Mouse (Mus musculus) right cerebral cortex, postnatal 25 days (tissue): ENCODE data around the gene Gltp.

Source experiments
- DNase-seq: peaks from one replicate; pipeline ENCODE4 v3.0.0; 2022

The Gltp gene

GRCm38 (mm10) chr5:114702403-114703392 is 11.9 kb upstream of the Gltp start:
- no peak for DNase-seq

DNA sequence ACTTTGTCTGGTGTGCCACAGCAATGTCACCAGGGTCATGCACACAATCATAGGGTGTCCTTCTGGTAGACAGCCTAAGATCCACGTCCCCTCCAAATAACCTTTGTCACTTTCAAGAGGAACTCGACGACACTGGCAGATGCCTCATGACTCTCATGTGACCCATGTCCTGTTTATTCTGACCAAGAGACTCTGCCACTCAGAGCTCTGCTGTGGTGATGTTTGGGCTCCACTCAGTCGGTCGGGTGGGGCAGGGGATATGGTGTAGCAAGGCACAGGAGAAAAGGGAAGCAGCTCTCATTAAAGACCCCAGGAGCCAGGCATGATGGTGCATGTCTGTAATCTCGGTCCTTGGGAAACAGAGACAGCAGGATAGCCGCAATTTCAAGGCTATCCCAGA is 8.2 kb upstream of the Gltp start:
- DNase-seq, result no peak

DNA sequence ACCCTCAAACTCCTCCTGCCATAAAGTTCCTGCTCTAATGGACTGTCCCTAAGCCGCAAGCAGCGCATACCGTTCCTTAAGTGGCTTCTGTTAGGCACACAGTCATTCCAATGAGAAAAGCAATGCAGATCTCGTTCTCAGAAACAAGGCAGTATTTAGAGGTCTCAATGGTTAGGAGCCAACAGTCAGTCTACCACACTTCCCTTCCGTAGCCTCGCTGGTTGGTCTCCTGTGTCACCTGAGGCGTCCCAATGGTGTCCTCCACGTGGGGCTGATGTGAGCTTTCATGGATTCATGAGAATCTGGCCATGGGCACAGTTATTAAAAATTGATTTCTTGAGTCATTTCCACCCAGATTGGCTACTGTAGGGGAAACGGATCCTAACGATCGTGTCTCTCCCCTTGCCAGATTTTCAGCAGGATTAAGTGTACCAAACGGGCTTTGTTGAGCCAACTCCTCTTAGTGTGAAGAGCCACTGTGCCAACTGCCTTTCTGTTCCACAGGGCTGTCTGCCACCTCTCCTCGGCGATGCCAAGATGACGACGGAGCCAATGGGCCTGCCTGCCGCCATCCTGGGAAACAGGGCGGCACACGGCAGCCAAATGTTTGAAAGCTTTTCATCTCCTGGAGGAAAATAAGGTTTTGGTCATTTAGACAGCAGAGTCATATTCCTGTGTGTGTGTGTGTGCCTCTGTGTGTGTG is 7.4 kb upstream of the Gltp start:
- peak; percentile 66 for DNase-seq

GRCm38 (mm10) chr5:114696939-114697338 is 6.2 kb upstream of the Gltp start:
- no peak for DNase-seq

- DNase-seq, result no peak
Observed at GRCm38 (mm10) chr5:114695775-114696174, 5.0 kb upstream of the Gltp start.

GRCm38 (mm10) chr5:114689700-114690366 is 951 bp downstream of the Gltp start:
- DNase-seq, result no peak

- no peak for DNase-seq
Observed at GRCm38 (mm10) chr5:114688703-114689102, 2.1 kb downstream of the Gltp start.

- no peak for DNase-seq
Observed at GRCm38 (mm10) chr5:114687901-114688300, 2.9 kb downstream of the Gltp start.

GRCm38 (mm10) chr5:114686726-114687210 is 4.0 kb downstream of the Gltp start:
- DNase-seq, result no peak

GRCm38 (mm10) chr5:114685986-114686385 is 4.8 kb downstream of the Gltp start:
- no peak for DNase-seq

- DNase-seq, result no peak
Observed at GRCm38 (mm10) chr5:114681717-114682116, 9.1 kb downstream of the Gltp start.

GRCm38 (mm10) chr5:114680676-114681285 is 10.0 kb downstream of the Gltp start:
- no peak for DNase-seq

DNA sequence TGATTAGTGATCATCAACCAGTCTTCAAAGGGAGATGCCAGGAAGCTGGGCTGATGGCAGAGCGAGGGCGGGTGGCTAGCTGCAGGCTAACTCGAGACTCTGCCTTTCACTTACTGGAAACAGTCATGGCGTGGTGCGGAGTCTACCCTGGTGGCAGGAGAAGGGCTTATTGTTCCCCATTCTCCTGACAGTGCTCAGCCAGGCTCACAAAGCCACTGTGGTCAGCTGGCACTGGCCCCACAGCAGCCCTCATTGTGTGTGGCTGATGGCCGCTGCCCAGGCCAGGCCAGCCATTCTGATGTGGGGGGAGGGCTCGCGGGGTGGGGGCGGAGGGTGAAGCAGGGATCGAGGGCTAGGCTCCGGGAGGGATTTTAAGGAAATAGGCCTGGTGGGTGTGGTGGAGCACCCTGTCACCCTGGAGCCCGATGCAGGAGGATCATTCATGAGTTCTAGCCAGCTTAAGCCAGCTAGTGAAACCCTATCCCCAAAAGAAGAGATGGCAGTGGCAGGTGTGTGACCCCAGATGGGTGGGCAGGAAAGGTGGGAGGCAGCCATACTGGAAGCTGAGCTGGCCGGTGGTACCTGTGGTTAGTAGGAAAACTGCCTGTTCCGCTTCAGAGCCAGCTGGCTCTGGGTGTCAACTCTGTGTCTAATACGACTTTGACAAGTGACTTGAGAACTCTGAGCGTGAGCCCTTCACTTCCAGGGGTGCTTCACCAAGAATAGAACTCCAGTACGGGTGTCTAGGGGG is 10.8 kb downstream of the Gltp start:
- DNase-seq, result no peak

DNA sequence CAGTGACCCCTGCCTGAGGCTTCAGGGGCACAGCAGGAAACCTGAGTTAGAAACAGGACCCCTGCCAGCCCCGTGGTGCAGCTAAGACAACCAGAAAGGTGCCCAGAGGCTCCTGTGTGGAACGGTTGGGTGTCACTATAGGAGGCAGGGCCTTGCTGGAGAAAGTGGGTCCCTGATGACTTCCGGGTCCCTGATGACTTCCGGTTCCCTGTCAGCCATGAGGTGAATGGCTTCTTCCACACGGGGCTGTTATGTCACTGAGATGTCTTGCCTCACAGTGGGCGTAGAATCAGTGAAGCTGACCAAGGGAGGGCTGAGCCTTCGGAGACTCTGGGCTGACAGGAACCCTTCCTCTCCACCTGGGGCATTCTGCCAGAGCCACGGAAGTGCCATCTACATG is 16.2 kb downstream of the Gltp start:
- DNase-seq, result no peak

DNA sequence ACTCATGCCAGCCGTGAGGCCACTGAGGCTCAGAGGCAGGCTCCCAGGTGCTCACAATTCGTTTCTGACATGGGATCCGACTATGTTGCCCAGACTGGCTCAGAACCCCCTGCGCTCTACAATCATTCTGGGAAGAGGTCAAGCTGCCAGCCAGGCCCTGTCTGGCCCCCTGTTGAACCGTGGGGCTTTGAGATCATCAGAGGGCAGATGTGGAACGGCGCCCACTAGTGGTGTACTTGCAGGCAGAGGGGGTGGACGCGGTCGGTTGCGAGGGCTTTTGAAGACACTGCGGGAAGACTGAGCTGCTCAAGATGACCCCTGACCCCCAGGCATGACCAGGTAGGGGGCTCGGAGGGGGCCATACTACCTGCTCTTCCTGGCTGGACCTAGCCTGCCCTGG is 17.7 kb downstream of the Gltp start:
- DNase-seq, result no peak

GRCm38 (mm10) chr5:114669014-114669413 is 21.8 kb downstream of the Gltp start:
- DNase-seq, result no peak

- peak; percentile 98 for DNase-seq
Observed at GRCm38 (mm10) chr5:114667228-114667856, 23.4 kb downstream of the Gltp start.

DNA sequence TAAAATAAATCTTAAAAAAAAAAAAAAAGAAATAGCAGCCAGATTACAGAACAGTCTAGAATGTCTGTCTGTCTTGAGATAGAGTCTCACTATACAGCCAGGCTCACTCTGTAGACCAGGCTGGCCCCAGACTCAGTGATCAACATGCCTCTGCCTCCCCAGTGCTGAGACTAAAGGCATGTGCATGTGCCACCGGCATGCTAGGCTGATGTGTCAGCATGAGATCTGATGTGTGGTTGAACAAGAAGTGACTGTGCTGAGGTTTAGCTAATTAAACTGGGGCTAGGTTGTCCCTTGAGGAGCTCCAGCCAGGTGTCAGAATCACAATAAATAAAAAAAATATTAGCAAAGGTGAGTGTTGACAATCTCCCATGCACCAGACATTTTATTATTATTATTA is 24.1 kb downstream of the Gltp start:
- DNase-seq, result no peak

- DNase-seq, result no peak
Observed at GRCm38 (mm10) chr5:114664750-114665149, 26.0 kb downstream of the Gltp start.

DNA sequence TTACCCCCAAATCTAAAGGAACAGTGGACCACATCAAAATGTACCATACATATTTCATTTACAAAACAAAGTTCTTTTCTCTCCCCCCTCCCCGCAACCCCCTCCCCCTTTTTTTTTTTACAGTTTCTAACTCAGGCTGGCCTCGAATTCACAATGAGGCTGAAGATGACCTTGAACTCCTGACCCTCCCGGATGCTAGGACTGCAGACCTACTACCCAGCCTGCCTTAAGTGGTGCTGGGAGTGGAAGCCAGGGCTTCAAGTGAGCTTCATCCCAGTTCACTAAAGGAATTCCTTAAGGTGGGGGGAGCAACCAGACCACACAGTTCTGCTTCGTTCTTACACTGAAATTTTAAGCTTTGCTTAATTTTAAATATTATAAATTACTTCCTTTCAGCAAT is 26.6 kb downstream of the Gltp start:
- no peak for DNase-seq

DNA sequence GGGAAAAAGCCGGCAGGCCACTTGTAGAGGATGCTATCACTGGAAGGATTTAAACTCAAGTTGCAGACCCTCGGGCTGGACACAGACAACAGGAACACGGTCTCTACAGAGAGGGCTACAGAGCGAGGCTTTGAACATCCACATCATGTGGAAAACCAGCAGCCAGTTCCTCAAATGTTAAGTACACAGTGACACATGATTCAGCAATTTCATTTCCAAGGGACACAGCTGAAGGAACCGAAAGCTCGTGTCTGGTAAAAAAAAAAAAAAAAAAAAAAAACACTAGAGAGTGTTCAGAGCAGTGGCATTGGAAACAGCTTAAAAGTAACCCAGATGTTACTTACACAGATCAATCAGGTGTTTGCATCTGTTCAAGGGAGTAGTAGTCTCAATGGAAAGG is 29.8 kb downstream of the Gltp start:
- no peak for DNase-seq

DNA sequence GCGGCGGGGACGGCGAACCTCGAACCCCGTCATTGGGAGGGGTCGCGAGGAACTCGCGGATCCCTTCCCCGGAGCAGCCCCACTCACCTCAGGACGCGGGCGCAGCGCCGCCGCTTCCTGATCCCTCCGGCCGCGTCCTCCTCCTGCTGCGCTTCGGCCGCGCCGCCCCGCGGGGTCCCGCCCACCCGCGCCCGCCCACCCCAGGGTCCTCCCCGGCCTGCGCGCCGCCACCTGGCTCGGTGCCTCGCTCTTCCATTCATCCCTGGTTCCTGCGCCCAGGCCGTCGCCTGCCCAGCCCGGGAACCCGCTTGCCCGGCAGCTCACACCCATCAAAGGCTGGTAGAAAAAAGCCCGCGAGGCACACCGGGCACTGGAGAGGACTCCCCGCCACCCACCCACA is 32.5 kb downstream of the Gltp start, which contains the start of gene Trpv4:
TSS of gene Trpv4 (minus strand) at position 167 of the 400 bp plus-strand sequence.
- no peak for DNase-seq
